24 mouse cellular contexts compared by ENCODE assay signal in genomic region chr16:24412193-24412592, GRCm38 (mm10). TPM values are rescaled to one million over a fixed set of nuclear protein-coding genes. Genes with fewer than 3 reads are reported as not detected.
DNase-seq lines count a peak whose midpoint lies in the region; ATAC-seq and TF ChIP-seq lines count a peak whose summit lies in the region.
"Had no signal": no experiment of that assay in that cellular context is flagged by ENCODE, and none has a peak within 500 bp of the region (broad histone marks: within the 10 kb centered on the region; RNA-seq: fewer than 3 reads in every experiment).

No protein-coding gene starts in this region.

- TF ChIP-seq CTCF in heart, postnatal 0 days (IDR thresholded peaks at IDR 0.05; ENCODE audit: low read depth), result no peak
- no peak for TF ChIP-seq CTCF in small intestine, adult 2 months (IDR thresholded peaks at IDR 0.05; ENCODE audit: extremely low read depth, insufficient read length, insufficient replicate concordance, low read depth, low read length)

- H3K4me3 ChIP-seq in heart, postnatal 0 days (ENCODE audit: low read depth, low read length), result no peak overlapping the region
- H3K4me3 ChIP-seq in heart, embryonic 11.5 days (ENCODE audit: low read depth, low read length), result no peak overlapping the region
- no peak overlapping the region for H3K4me3 ChIP-seq in small intestine, adult 2 months (ENCODE audit: low read depth, low read length)
- H3K4me3 ChIP-seq: embryonic facial prominence, embryonic 15.5 days; erythroblast, embryonic 14.5 days; forebrain, embryonic 10.5 days; gastrocnemius, adult 2 months; heart, embryonic 10.5 days; hindbrain, embryonic 15.5 days had no signal

- H3K4me2 ChIP-seq in heart, postnatal 0 days (ENCODE audit: low read depth, low read length), result no peak overlapping the region
- H3K4me2 ChIP-seq in heart, embryonic 11.5 days, result no peak overlapping the region
- H3K4me2 ChIP-seq: embryonic facial prominence, embryonic 15.5 days; hindbrain, embryonic 15.5 days had no signal

- no peaks in the 10 kb centered on the region for H3K9me3 ChIP-seq in heart, postnatal 0 days (replicated peaks; ENCODE audit: control insufficient read depth, low read length)
- no peaks in the 10 kb centered on the region for H3K9me3 ChIP-seq in heart, embryonic 11.5 days (replicated peaks; ENCODE audit: control insufficient read depth, low read length)
- H3K9me3 ChIP-seq: embryonic facial prominence, embryonic 15.5 days; forebrain, embryonic 10.5 days; heart, embryonic 10.5 days; hindbrain, embryonic 15.5 days had no signal

- no peak overlapping the region for H3K9ac ChIP-seq in heart, postnatal 0 days (replicated peaks; ENCODE audit: low read depth, low read length)
- H3K9ac ChIP-seq in heart, embryonic 11.5 days (ENCODE audit: low read depth, low read length), result no peak overlapping the region
- H3K9ac ChIP-seq: embryonic facial prominence, embryonic 15.5 days; hindbrain, embryonic 15.5 days had no signal

- no peak for ATAC-seq in heart, postnatal 0 days (ENCODE audit: insufficient read depth, low read depth)
- ATAC-seq in heart, embryonic 11.5 days (replicated peaks; ENCODE audit: insufficient number of reproducible peaks, low FRiP score, low TSS enrichment), result no peak
- ATAC-seq in activated CD4-positive, CD25-positive, alpha-beta regulatory T cell, adult 4 months, result peak; percentile 23
- ATAC-seq in megakaryocyte progenitor cell, adult 5-6 weeks (replicated peaks; ENCODE audit: poor library complexity), result no peak
- ATAC-seq: forebrain, embryonic 14.5 days; Patski had no signal

- H3K4me1 ChIP-seq in heart, postnatal 0 days (ENCODE audit: control insufficient read depth, insufficient read depth), result peaks cover 10% of the 10 kb centered on the region
- H3K4me1 ChIP-seq in heart, embryonic 11.5 days (ENCODE audit: control insufficient read depth, insufficient read depth, low read length), result peaks cover 9% of the 10 kb centered on the region
- H3K4me1 ChIP-seq in small intestine, adult 2 months (ENCODE audit: control insufficient read depth, insufficient read depth, insufficient read length, low read length), result peaks cover 7% of the 10 kb centered on the region
- H3K4me1 ChIP-seq: embryonic facial prominence, embryonic 15.5 days; hindbrain, embryonic 15.5 days had no signal

- 95% methylated on average over 5 of the region's 5 CpGs for WGBS in heart, postnatal 0 days
- WGBS in heart, embryonic 11.5 days (ENCODE audit: insufficient replicate concordance), result 83% methylated on average over 5 of the region's 5 CpGs
- WGBS in small intestine, adult 2 months, result 75% methylated on average over 5 of the region's 5 CpGs

- H3K27me3 ChIP-seq in heart, postnatal 0 days (ENCODE audit: control insufficient read depth, insufficient read depth, low read length), result no peaks in the 10 kb centered on the region
- H3K27me3 ChIP-seq in heart, embryonic 11.5 days (ENCODE audit: control insufficient read depth, insufficient read depth, low read length), result no peaks in the 10 kb centered on the region
- H3K27me3 ChIP-seq in small intestine, adult 2 months (ENCODE audit: control insufficient read depth, insufficient read depth, low read length), result no peaks in the 10 kb centered on the region
- H3K27me3 ChIP-seq: CH12.LX; embryonic facial prominence, embryonic 15.5 days; hindbrain, embryonic 15.5 days; Patski had no signal

- no peak for TF ChIP-seq POLR2A in small intestine, adult 2 months (IDR thresholded peaks at IDR 0.05; ENCODE audit: low read depth, low read length)

- no peak for DNase-seq in heart, postnatal 0 days (ENCODE audit: low spot score)
- no peak for DNase-seq in thymus, postnatal 25 days
- DNase-seq: adrenal gland, adult 2 months; adrenal gland, postnatal 36 days; cerebellum, adult 8-10 months; cerebellum, postnatal 14 days; embryo, embryonic 11 days; gastrocnemius, adult 2 months; gastrocnemius, postnatal 25 days; heart, adult 11 months; heart, postnatal 14 days; kidney, adult 11 months had no signal

- TF ChIP-seq EP300 in heart, postnatal 0 days (IDR thresholded peaks at IDR 0.05; ENCODE audit: low read depth), result no peak

- H3K36me3 ChIP-seq in heart, postnatal 0 days (replicated peaks; ENCODE audit: control insufficient read depth, insufficient read depth, low read length), result peaks cover 21% of the 10 kb centered on the region
- H3K36me3 ChIP-seq in heart, embryonic 11.5 days (ENCODE audit: control insufficient read depth, insufficient read depth, low read length), result no peaks in the 10 kb centered on the region
- H3K36me3 ChIP-seq in small intestine, adult 2 months (ENCODE audit: control insufficient read depth, insufficient read depth, low read length), result 0 out of 2 replicates have a peak, but pooled peaks cover 1% of the 10 kb centered on the region
- H3K36me3 ChIP-seq: hindbrain, embryonic 15.5 days had no signal

- H3K27ac ChIP-seq in heart, postnatal 0 days (ENCODE audit: low read depth), result peak overlapping the region; percentile 51
- H3K27ac ChIP-seq in heart, embryonic 11.5 days (ENCODE audit: low read depth, low read length), result no peak overlapping the region
- peak overlapping the region; percentile 55 for H3K27ac ChIP-seq in small intestine, adult 2 months (ENCODE audit: insufficient read depth, low read depth, low read length)
- H3K27ac ChIP-seq: embryonic facial prominence, embryonic 15.5 days; forebrain, embryonic 10.5 days; gastrocnemius, adult 2 months; heart, embryonic 10.5 days; hindbrain, embryonic 15.5 days had no signal

RNA-seq across cellular contexts. Expression of gene Lpp, which starts 18.9 kb away (rescaled TPM):
- total RNA-seq in heart, postnatal 0 days (2014; rRNA removed; ENCODE audit: low replicate concordance), result 56.2 and 77.4 TPM in 2 replicates
- polyA plus RNA-seq in heart, postnatal 0 days (2015; fragmentation: Nextera tagmentation; extraction: Ambion mirVana), result 28.7 and 32.1 TPM in 2 replicates
- 52.5 and 59.2 TPM in 2 replicates for polyA plus RNA-seq in heart, embryonic 11.5 days (2014; fragmentation: Nextera tagmentation; extraction: Ambion mirVana)
- polyA plus RNA-seq in activated CD4-positive, CD25-positive, alpha-beta regulatory T cell, adult 4 months (2017; shearing (Covaris generic)), result 10 to 100 TPM; 15.5 to 16.8 TPM
- 14.2 and 23.6 TPM in 2 replicates for polyA plus RNA-seq in small intestine, adult 2 months (2012; rRNA removed)
- 2.5 and 3.8 TPM in 2 replicates for total RNA-seq in megakaryocyte progenitor cell, adult 5-6 weeks (2015)
- 1.2 and 1.3 TPM in 2 replicates for total RNA-seq in megakaryocyte progenitor cell, adult 5-6 weeks (2017)
- polyA plus RNA-seq: erythroblast, embryonic 14.5 days had no signal
